Mouse (Mus musculus) G1E (cell line): Measurements from ENCODE around the gene Slc8a3. TPM values are rescaled to one million over a fixed set of nuclear protein-coding genes. Genes with fewer than 3 reads are reported as not detected.

Experiments
- ATAC-seq: 2 replicates; pipeline ENCODE4 v1.8.0; 2016; ENCODE audit warnings: mild to moderate bottlenecking; ENCODE audit not compliant: insufficient number of reproducible peaks, poor library complexity, low FRiP score, severe bottlenecking; ENCODE audit errors: extremely low read depth
- DNase-seq: peaks from one replicate; pipeline ENCODE4 v3.0.0; 2012; ENCODE audit warnings: low spot score
- H3K27me3 ChIP-seq: 2 replicates; pipeline ENCODE4 v1.6.1; 2012; ENCODE audit warnings: mild to moderate bottlenecking, low read length, inconsistent platforms; ENCODE audit not compliant: insufficient read depth
- H3K36me3 ChIP-seq: replicated peaks from 2 replicates; pipeline ENCODE3; 2012; ENCODE audit warnings: mild to moderate bottlenecking, inconsistent platforms
- H3K4me1 ChIP-seq: 2 replicates; pipeline ENCODE4 v1.6.1; 2012; ENCODE audit warnings: low read depth, low read length, inconsistent platforms, mixed read lengths; ENCODE audit not compliant: insufficient read depth
- H3K4me3 ChIP-seq: 2 replicates; pipeline ENCODE4 v1.5.1; 2012; ENCODE audit warnings: low read depth, mild to moderate bottlenecking, inconsistent platforms, low read length, moderate library complexity, mixed read lengths
- H3K9me3 ChIP-seq: replicated peaks from 2 replicates; pipeline ENCODE4 v1.6.1; 2012; ENCODE audit warnings: inconsistent platforms
- CTCF ChIP-seq: IDR thresholded peaks from 2 replicates; pipeline ENCODE4 v1.5.1; 2012; ENCODE audit warnings: low read depth, low read length, inconsistent platforms, mixed read lengths
- GATA1 ChIP-seq: IDR thresholded peaks from 2 replicates; pipeline ENCODE4 v1.6.1; 2012; ENCODE audit warnings: borderline replicate concordance, low read length, inconsistent platforms, mixed read lengths
- GATA2 ChIP-seq: IDR thresholded peaks from 2 replicates; pipeline ENCODE4 v1.6.1; 2012; ENCODE audit warnings: low read depth, low read length, inconsistent platforms, borderline replicate concordance
- POLR2AphosphoS5 ChIP-seq: IDR thresholded peaks from 2 replicates; pipeline ENCODE4 v1.6.1; 2012; ENCODE audit warnings: low read depth, low read length, inconsistent platforms; ENCODE audit not compliant: insufficient replicate concordance
- TAL1 ChIP-seq: conservative IDR thresholded peaks from 2 replicates; pipeline ENCODE4 v1.6.1; 2012; ENCODE audit warnings: low read depth, low read length, inconsistent platforms, mixed read lengths
- polyA plus RNA-seq: library from polyadenylated mRNA; stranded (reverse); fragments of >175 nt; gene quantifications from 2 replicates; pipeline ENCODE4 v1.2.3, GENCODE M21; 2012
- total RNA-seq, 2 experiments: library from RNA; stranded (forward) in 1 of 2; stranded (reverse) in 1 of 2; fragments of 200-1000 nt in 1 of 2; fragments of >200 nt in 1 of 2; fragmentation: Nextera tagmentation in 1 of 2; gene quantifications; 2 replicates each; pipeline ENCODE4 v1.2.3; 2014 to 2017

Gene Slc8a3
- total and polyA plus RNA-seq, 3 experiments, result 0.16 TPM; not detected in 2

GRCm38 (mm10) chr12:81166092-81166491, 166.9 kb downstream of the Slc8a3 start:
- ATAC-seq (no peak), DNase-seq (no peak)
- Histone ChIP-seq H3K4me3 (no peak overlapping the region), H3K4me1 (peaks cover 7% of the 10 kb centered on the region), H3K27me3 (no peaks in the 10 kb centered on the region), H3K36me3 (peaks cover 88% of the 10 kb centered on the region), H3K9me3 (no peaks in the 10 kb centered on the region)
- TF ChIP-seq TAL1 (no peak), CTCF (no peak), GATA2 (no peak), POLR2AphosphoS5 (no peak), GATA1 (no peak)

- H3K27me3 ChIP-seq, result no peaks in the 10 kb centered on the region
- ATAC-seq, result no peak
- TF ChIP-seq GATA1, result no peak
- TF ChIP-seq GATA2, result no peak
- no peak for TF ChIP-seq POLR2AphosphoS5
- no peak for TF ChIP-seq TAL1
- no peak for TF ChIP-seq CTCF
- H3K36me3 ChIP-seq, result peaks cover 86% of the 10 kb centered on the region
- no peak overlapping the region for H3K4me3 ChIP-seq
- peaks cover 7% of the 10 kb centered on the region for H3K4me1 ChIP-seq
- no peak for DNase-seq
- no peaks in the 10 kb centered on the region for H3K9me3 ChIP-seq
These were observed 169.4 kb downstream of the Slc8a3 start for GRCm38 (mm10) chr12:81163566-81163965.

- ATAC-seq (no peak), DNase-seq (no peak)
- peaks cover 86% of the 10 kb centered on the region for H3K36me3 ChIP-seq
- H3K27me3 ChIP-seq, result no peaks in the 10 kb centered on the region
- H3K4me3 ChIP-seq, result no peak overlapping the region
- H3K9me3 ChIP-seq, result no peaks in the 10 kb centered on the region
- TF ChIP-seq GATA1 (no peak), GATA2 (no peak), CTCF (no peak), TAL1 (no peak)
- H3K4me1 ChIP-seq, result peaks cover 4% of the 10 kb centered on the region
These were observed 169.8 kb downstream of the Slc8a3 start for GRCm38 (mm10) chr12:81163131-81163530.

GRCm38 (mm10) chr12:81161282-81161681, 171.7 kb downstream of the Slc8a3 start:
- no peak for TF ChIP-seq POLR2AphosphoS5
- no peak for TF ChIP-seq GATA1
- no peak for TF ChIP-seq CTCF
- no peak for TF ChIP-seq TAL1
- no peak for TF ChIP-seq GATA2
- no peak for ATAC-seq
- Histone ChIP-seq H3K9me3 (no peaks in the 10 kb centered on the region), H3K36me3 (peaks cover 85% of the 10 kb centered on the region), H3K4me3 (no peak overlapping the region), H3K27me3 (no peaks in the 10 kb centered on the region), H3K4me1 (no peaks in the 10 kb centered on the region)
- DNase-seq, result no peak

GRCm38 (mm10) chr12:81160831-81161230, 172.1 kb downstream of the Slc8a3 start:
- ATAC-seq (no peak), DNase-seq (peak; percentile 21)
- Histone ChIP-seq H3K36me3 (peaks cover 83% of the 10 kb centered on the region), H3K4me1 (no peaks in the 10 kb centered on the region), H3K9me3 (no peaks in the 10 kb centered on the region), H3K4me3 (no peak overlapping the region), H3K27me3 (no peaks in the 10 kb centered on the region)
- TF ChIP-seq CTCF (peak; percentile 42; the same call in 1 of the 2 replicates), GATA2 (no peak)

- Histone ChIP-seq H3K4me1 (no peaks in the 10 kb centered on the region), H3K9me3 (no peaks in the 10 kb centered on the region), H3K36me3 (peaks cover 83% of the 10 kb centered on the region), H3K27me3 (no peaks in the 10 kb centered on the region), H3K4me3 (no peak overlapping the region)
- DNase-seq (no peak), ATAC-seq (no peak)
- TF ChIP-seq TAL1 (no peak), POLR2AphosphoS5 (no peak), GATA1 (no peak), GATA2 (no peak), CTCF (no peak)
These were observed 172.6 kb downstream of the Slc8a3 start for GRCm38 (mm10) chr12:81160425-81160824.

GRCm38 (mm10) chr12:81159947-81160346, 173.0 kb downstream of the Slc8a3 start:
- H3K36me3 ChIP-seq, result peaks cover 84% of the 10 kb centered on the region
- H3K4me1 ChIP-seq, result no peaks in the 10 kb centered on the region
- no peak for TF ChIP-seq CTCF
- no peak for TF ChIP-seq POLR2AphosphoS5
- TF ChIP-seq GATA1, result no peak
- no peak for TF ChIP-seq TAL1
- TF ChIP-seq GATA2, result no peak
- DNase-seq (no peak), ATAC-seq (no peak)
- no peaks in the 10 kb centered on the region for H3K9me3 ChIP-seq
- no peaks in the 10 kb centered on the region for H3K27me3 ChIP-seq
- no peak overlapping the region for H3K4me3 ChIP-seq
